ENCODE assay signal across 25 mouse cellular contexts in the genomic region with DNA sequence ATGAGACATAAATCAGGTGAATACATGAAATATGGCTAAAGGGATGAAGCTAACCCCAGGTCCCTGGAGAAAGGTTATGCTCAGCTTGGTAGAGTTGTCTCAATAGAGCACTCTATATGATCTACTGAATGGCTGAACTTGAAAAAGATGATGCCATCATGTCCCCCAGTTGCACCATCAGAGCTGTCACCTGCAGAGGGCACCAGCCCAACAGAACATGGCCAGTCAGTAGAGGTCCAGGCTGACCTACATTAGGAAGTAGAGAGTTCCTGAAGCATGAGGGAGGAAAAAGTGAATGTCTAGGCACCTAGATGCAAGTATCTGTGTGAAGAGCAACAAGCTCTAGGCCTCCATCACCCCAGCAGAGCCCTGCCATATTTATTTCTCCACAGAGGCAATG.
DNase-seq lines count a peak whose midpoint lies in the region; ATAC-seq and TF ChIP-seq lines count a peak whose summit lies in the region.
"Had no signal": no experiment of that assay in that cellular context is flagged by ENCODE, and none has a peak within 500 bp of the region (broad histone marks: within the 10 kb centered on the region; RNA-seq: fewer than 3 reads in every experiment).

No protein-coding gene starts in this region.

- H3K27ac ChIP-seq in hindbrain, postnatal 0 days, result no peak overlapping the region
- no peak overlapping the region for H3K27ac ChIP-seq in hindbrain, embryonic 11.5 days (ENCODE audit: low read depth, low read length)
- H3K27ac ChIP-seq in neural tube, embryonic 11.5 days (ENCODE audit: low read depth, low read length), result no peak overlapping the region
- no peak overlapping the region for H3K27ac ChIP-seq in neural tube, embryonic 15.5 days (replicated peaks)
- H3K27ac ChIP-seq in stomach, postnatal 0 days (replicated peaks), result no peak overlapping the region
- H3K27ac ChIP-seq: embryonic facial prominence, embryonic 13.5 days; hindbrain, embryonic 10.5 days; intestine, embryonic 15.5 days; limb, embryonic 10.5 days; limb, embryonic 15.5 days; liver, embryonic 14.5 days; lung, embryonic 15.5 days had no signal

- no peaks in the 10 kb centered on the region for H3K4me1 ChIP-seq in hindbrain, postnatal 0 days (ENCODE audit: insufficient read depth, low read length)
- H3K4me1 ChIP-seq in hindbrain, embryonic 11.5 days (replicated peaks; ENCODE audit: control insufficient read depth, insufficient read depth, low read length), result no peaks in the 10 kb centered on the region
- H3K4me1 ChIP-seq in neural tube, embryonic 11.5 days (ENCODE audit: control insufficient read depth, insufficient read depth, low read length), result no peaks in the 10 kb centered on the region
- peaks cover 3% of the 10 kb centered on the region; the same call in 1 of the 2 replicates for H3K4me1 ChIP-seq in neural tube, embryonic 15.5 days
- no peaks in the 10 kb centered on the region for H3K4me1 ChIP-seq in stomach, postnatal 0 days (replicated peaks; ENCODE audit: control insufficient read depth, insufficient read depth)
- H3K4me1 ChIP-seq: embryonic facial prominence, embryonic 13.5 days; hindbrain, embryonic 10.5 days; intestine, embryonic 15.5 days; limb, embryonic 10.5 days; limb, embryonic 15.5 days; lung, embryonic 15.5 days had no signal

- H3K4me3 ChIP-seq in hindbrain, postnatal 0 days (ENCODE audit: low read length), result no peak overlapping the region
- H3K4me3 ChIP-seq in hindbrain, embryonic 11.5 days (ENCODE audit: low read depth, low read length), result no peak overlapping the region
- H3K4me3 ChIP-seq in neural tube, embryonic 11.5 days (ENCODE audit: low read depth, low read length), result no peak overlapping the region
- no peak overlapping the region for H3K4me3 ChIP-seq in neural tube, embryonic 15.5 days (replicated peaks)
- no peak overlapping the region for H3K4me3 ChIP-seq in stomach, postnatal 0 days (ENCODE audit: low read depth, low read length)
- H3K4me3 ChIP-seq: embryonic facial prominence, embryonic 13.5 days; erythroblast, embryonic 14.5 days; hindbrain, embryonic 10.5 days; intestine, embryonic 15.5 days; limb, embryonic 10.5 days; limb, embryonic 15.5 days; lung, embryonic 15.5 days had no signal

- no peak overlapping the region for H3K9ac ChIP-seq in hindbrain, postnatal 0 days (replicated peaks; ENCODE audit: low read length)
- no peak overlapping the region for H3K9ac ChIP-seq in hindbrain, embryonic 11.5 days (ENCODE audit: low read depth, low read length)
- H3K9ac ChIP-seq in neural tube, embryonic 11.5 days (ENCODE audit: low read length), result no peak overlapping the region
- H3K9ac ChIP-seq in neural tube, embryonic 15.5 days (replicated peaks), result no peak overlapping the region
- no peak overlapping the region for H3K9ac ChIP-seq in stomach, postnatal 0 days (ENCODE audit: low read length)
- H3K9ac ChIP-seq: embryonic facial prominence, embryonic 13.5 days; intestine, embryonic 15.5 days; limb, embryonic 15.5 days; liver, embryonic 14.5 days; lung, embryonic 15.5 days had no signal

- no peak for ATAC-seq in hindbrain, postnatal 0 days
- no peak for ATAC-seq in hindbrain, embryonic 11.5 days (ENCODE audit: low FRiP score)
- ATAC-seq in neural tube, embryonic 11.5 days (ENCODE audit: insufficient read depth, low FRiP score, low TSS enrichment), result no peak
- ATAC-seq in neural tube, embryonic 15.5 days (ENCODE audit: low FRiP score), result no peak
- ATAC-seq in stomach, postnatal 0 days (ENCODE audit: low FRiP score, low TSS enrichment), result no peak
- ATAC-seq: hindbrain, embryonic 16.5 days; intestine, embryonic 15.5 days had no signal

- peak; percentile 39 for TF ChIP-seq CTCF in hindbrain, postnatal 0 days (IDR thresholded peaks at IDR 0.05; ENCODE audit: low read depth)
- TF ChIP-seq CTCF in stomach, postnatal 0 days (IDR thresholded peaks at IDR 0.05; ENCODE audit: low read depth), result 0 out of 2 replicates have a peak, but pooled peaks have one; percentile 9

- H3K4me2 ChIP-seq in hindbrain, postnatal 0 days (ENCODE audit: low read depth, low read length), result no peak overlapping the region
- no peak overlapping the region for H3K4me2 ChIP-seq in hindbrain, embryonic 11.5 days (replicated peaks; ENCODE audit: low read depth, low read length)
- H3K4me2 ChIP-seq in neural tube, embryonic 11.5 days (ENCODE audit: low read depth), result no peak overlapping the region
- no peak overlapping the region for H3K4me2 ChIP-seq in neural tube, embryonic 15.5 days
- no peak overlapping the region for H3K4me2 ChIP-seq in stomach, postnatal 0 days (replicated peaks; ENCODE audit: low read depth)
- H3K4me2 ChIP-seq: embryonic facial prominence, embryonic 13.5 days; intestine, embryonic 15.5 days; limb, embryonic 15.5 days; lung, embryonic 15.5 days; midbrain, embryonic 11.5 days had no signal

- no peaks in the 10 kb centered on the region for H3K27me3 ChIP-seq in hindbrain, postnatal 0 days (ENCODE audit: insufficient read depth, low read length)
- no peaks in the 10 kb centered on the region for H3K27me3 ChIP-seq in hindbrain, embryonic 11.5 days (ENCODE audit: control insufficient read depth, insufficient read depth, low read length)
- no peaks in the 10 kb centered on the region for H3K27me3 ChIP-seq in neural tube, embryonic 11.5 days (ENCODE audit: control insufficient read depth, insufficient read depth, low read length)
- H3K27me3 ChIP-seq in neural tube, embryonic 15.5 days (replicated peaks), result no peaks in the 10 kb centered on the region
- no peaks in the 10 kb centered on the region for H3K27me3 ChIP-seq in stomach, postnatal 0 days (ENCODE audit: control insufficient read depth, insufficient read depth, low read length)
- H3K27me3 ChIP-seq: embryonic facial prominence, embryonic 13.5 days; intestine, embryonic 15.5 days; limb, embryonic 15.5 days; lung, embryonic 15.5 days had no signal

- no peak for TF ChIP-seq EP300 in stomach, postnatal 0 days (optimal IDR thresholded peaks at IDR 0.05)

- H3K9me3 ChIP-seq in hindbrain, postnatal 0 days (ENCODE audit: low read length), result no peaks in the 10 kb centered on the region
- no peaks in the 10 kb centered on the region for H3K9me3 ChIP-seq in hindbrain, embryonic 11.5 days (ENCODE audit: control insufficient read depth, low read length)
- H3K9me3 ChIP-seq in neural tube, embryonic 11.5 days (ENCODE audit: control insufficient read depth, low read length), result no peaks in the 10 kb centered on the region
- no peaks in the 10 kb centered on the region for H3K9me3 ChIP-seq in neural tube, embryonic 15.5 days (replicated peaks)
- no peaks in the 10 kb centered on the region for H3K9me3 ChIP-seq in stomach, postnatal 0 days (ENCODE audit: control insufficient read depth, low read length)
- H3K9me3 ChIP-seq: embryonic facial prominence, embryonic 13.5 days; hindbrain, embryonic 10.5 days; intestine, embryonic 15.5 days; limb, embryonic 10.5 days; limb, embryonic 15.5 days; lung, embryonic 15.5 days had no signal

- peaks cover 13% of the 10 kb centered on the region for H3K36me3 ChIP-seq in hindbrain, postnatal 0 days (ENCODE audit: insufficient read depth, low read length)
- no peaks in the 10 kb centered on the region for H3K36me3 ChIP-seq in hindbrain, embryonic 11.5 days (ENCODE audit: control insufficient read depth, insufficient read depth, low read length)
- H3K36me3 ChIP-seq in neural tube, embryonic 11.5 days (ENCODE audit: control insufficient read depth, insufficient read depth, low read length), result no peaks in the 10 kb centered on the region
- peaks cover 29% of the 10 kb centered on the region for H3K36me3 ChIP-seq in neural tube, embryonic 15.5 days
- H3K36me3 ChIP-seq in stomach, postnatal 0 days (ENCODE audit: control insufficient read depth, insufficient read depth, low read length), result no peaks in the 10 kb centered on the region
- H3K36me3 ChIP-seq: embryonic facial prominence, embryonic 13.5 days; hindbrain, embryonic 10.5 days; intestine, embryonic 15.5 days; limb, embryonic 10.5 days; limb, embryonic 15.5 days; lung, embryonic 15.5 days had no signal

- DNase-seq in hindbrain, postnatal 0 days (ENCODE audit: low spot score), result no peak
- DNase-seq in hindbrain, embryonic 11.5 days (ENCODE audit: low spot score), result no peak
- DNase-seq in neural tube, embryonic 11.5 days (ENCODE audit: low spot score), result peak; percentile 8
- DNase-seq in MN1 (ENCODE audit: low spot score), result peak; percentile 11
- no peak for DNase-seq in stomach, postnatal 0 days (ENCODE audit: low spot score)
- no peak for DNase-seq in ovary, adult 18-20 months (ENCODE audit: low spot score)
- DNase-seq: adrenal gland, postnatal 14 days; cerebellum, adult 8-10 months; gastrocnemius, postnatal 10 days; heart, postnatal 14 days; kidney, adult 2 months; kidney, postnatal 4 days; lung, postnatal 36 days; thymus, postnatal 4 days had no signal

Comparison
In these comparisons a context has a peak if more than half of its experiments do, and no peak if none do; other contexts are left out.
1. DNase-seq: peak in neural tube, embryonic 11.5 days (single experiment) and MN1 (single experiment); none in hindbrain, postnatal 0 days (single experiment), hindbrain, embryonic 11.5 days (single experiment), stomach, postnatal 0 days (single experiment) and ovary, adult 18-20 months (single experiment).